ENCODE assay signal across 24 mouse cellular contexts in genomic region chr7:100651011-100651410, GRCm38 (mm10). TPM values are rescaled to one million over a fixed set of nuclear protein-coding genes. Genes with fewer than 3 reads are reported as not detected.
A peak's percentile ranks its signal among the peaks of the same experiment; 100 is the strongest.
DNase-seq lines count a peak whose midpoint lies in the region; ATAC-seq and TF ChIP-seq lines count a peak whose summit lies in the region.
"Had no signal": no experiment of that assay in that cellular context is flagged by ENCODE, and none has a peak within 500 bp of the region (broad histone marks: within the 10 kb centered on the region; RNA-seq: fewer than 3 reads in every experiment).

No protein-coding gene starts in this region.

- 0 out of 2 replicates have a peak, but pooled peaks cover 9% of the 10 kb centered on the region for H3K4me1 ChIP-seq in kidney, embryonic 15.5 days
- H3K4me1 ChIP-seq in kidney, adult 2 months (ENCODE audit: control insufficient read depth, insufficient read depth, low read length), result no peaks in the 10 kb centered on the region
- H3K4me1 ChIP-seq in MEL (ENCODE audit: control insufficient read depth in 1 of 2, insufficient read depth in 2 of 2, low read length in 2 of 2), result no peaks in the 10 kb centered on the region
- H3K4me1 ChIP-seq in limb, embryonic 11.5 days (ENCODE audit: control insufficient read depth, insufficient read depth, low read length), result no peaks in the 10 kb centered on the region
- H3K4me1 ChIP-seq: embryonic facial prominence, embryonic 15.5 days; stomach, embryonic 15.5 days had no signal

- TF ChIP-seq POLR2A in kidney, adult 2 months (IDR thresholded peaks at IDR 0.05; ENCODE audit: low read depth, low read length), result no peak
- no peak for TF ChIP-seq POLR2A in MEL (IDR thresholded peaks at IDR 0.05; ENCODE audit: control insufficient read depth in 1 of 2, insufficient read depth in 1 of 2, low read depth in 1 of 2, low read length in 2 of 2, poor library complexity in 1 of 2)

- no peaks in the 10 kb centered on the region for H3K27me3 ChIP-seq in kidney, embryonic 15.5 days
- H3K27me3 ChIP-seq in kidney, adult 2 months (replicated peaks; ENCODE audit: control insufficient read depth, insufficient read depth, low read length), result no peaks in the 10 kb centered on the region
- H3K27me3 ChIP-seq in MEL (ENCODE audit: control insufficient read depth in 1 of 2, insufficient read depth in 2 of 2, low read length in 2 of 2), result no peaks in the 10 kb centered on the region
- no peaks in the 10 kb centered on the region for H3K27me3 ChIP-seq in limb, embryonic 11.5 days (ENCODE audit: control insufficient read depth, insufficient read depth, low read length)
- H3K27me3 ChIP-seq: embryonic facial prominence, embryonic 15.5 days; forebrain, embryonic 15.5 days; limb, embryonic 15.5 days; stomach, embryonic 15.5 days had no signal

- intact Hi-C loops in gastrocnemius, adult 2 months (cut with DNase I), result no loop called here

- no peak for DNase-seq in gastrocnemius, adult 2 months
- no peak for DNase-seq in gastrocnemius, postnatal 10 days
- DNase-seq in kidney, adult 2 months, result no peak
- peak; percentile 32 for DNase-seq in MEL (ENCODE audit: low read depth, low spot score)
- DNase-seq in limb, embryonic 11.5 days (ENCODE audit: low spot score), result peak; percentile 19
- no peak for DNase-seq in frontal cortex, postnatal 10 days (ENCODE audit: low spot score in 2 of 2)
- DNase-seq in kidney, postnatal 14 days, result no peak
- DNase-seq: cerebellum, adult 11-12 months; cerebellum, postnatal 14 days; embryo, embryonic 11 days; kidney, postnatal 4 days; lung, adult 2 months; lung, postnatal 36 days; thymus, adult 18-20 months; thymus, postnatal 36 days had no signal

- peak overlapping the region; percentile 35; the same call in 1 of the 2 replicates for H3K27ac ChIP-seq in gastrocnemius, adult 2 months
- H3K27ac ChIP-seq in kidney, embryonic 15.5 days, result no peak overlapping the region
- no peak overlapping the region for H3K27ac ChIP-seq in kidney, adult 2 months (ENCODE audit: insufficient read depth, low read depth, low read length)
- H3K27ac ChIP-seq in MEL (ENCODE audit: control insufficient read depth, low read depth, low read length), result no peak overlapping the region
- no peak overlapping the region for H3K27ac ChIP-seq in limb, embryonic 11.5 days (replicated peaks; ENCODE audit: low read depth, low read length)
- H3K27ac ChIP-seq: embryonic facial prominence, embryonic 15.5 days; forebrain, embryonic 15.5 days; heart, embryonic 10.5 days; limb, embryonic 15.5 days; stomach, embryonic 15.5 days had no signal

- H3K36me3 ChIP-seq in kidney, embryonic 15.5 days, result no peaks in the 10 kb centered on the region; the same call in 1 of the 2 replicates
- H3K36me3 ChIP-seq in kidney, adult 2 months (ENCODE audit: control insufficient read depth, insufficient read depth, low read length), result no peaks in the 10 kb centered on the region
- H3K36me3 ChIP-seq in MEL (ENCODE audit: control insufficient read depth in 1 of 2, insufficient read depth in 2 of 2, low read length in 2 of 2), result no peaks in the 10 kb centered on the region
- no peaks in the 10 kb centered on the region for H3K36me3 ChIP-seq in limb, embryonic 11.5 days (ENCODE audit: control insufficient read depth, insufficient read depth, low read length)
- H3K36me3 ChIP-seq: embryonic facial prominence, embryonic 15.5 days; forebrain, embryonic 15.5 days; heart, embryonic 10.5 days; stomach, embryonic 15.5 days had no signal

- no peak for TF ChIP-seq CTCF in gastrocnemius, adult 2 months (IDR thresholded peaks at IDR 0.05)
- no peak for TF ChIP-seq CTCF in kidney, adult 2 months (conservative IDR thresholded peaks at IDR 0.05; ENCODE audit: insufficient read depth, insufficient read length, low read depth, low read length)
- TF ChIP-seq CTCF in MEL (IDR thresholded peaks at IDR 0.05 in 2 of 3, conservative IDR thresholded peaks at IDR 0.05 in 1 of 3; ENCODE audit: control insufficient read depth in 1 of 3, insufficient read depth in 1 of 3, low read depth in 2 of 3, low read length in 3 of 3, poor library complexity in 1 of 3, severe bottlenecking in 1 of 3), result no peak

- no peak overlapping the region for H3K4me2 ChIP-seq in kidney, embryonic 15.5 days
- H3K4me2 ChIP-seq in limb, embryonic 11.5 days (ENCODE audit: low read depth, severe bottlenecking), result no peak overlapping the region
- H3K4me2 ChIP-seq: embryonic facial prominence, embryonic 15.5 days; forebrain, embryonic 15.5 days; limb, embryonic 15.5 days; stomach, embryonic 15.5 days had no signal

- WGBS in kidney, embryonic 15.5 days, result 61% methylated on average over 4 of the region's 4 CpGs
- 57% methylated on average over 4 of the region's 4 CpGs for WGBS in kidney, adult 2 months
- WGBS in limb, embryonic 11.5 days, result 73% methylated on average over 4 of the region's 4 CpGs

- H3K9me3 ChIP-seq in kidney, embryonic 15.5 days (replicated peaks), result no peaks in the 10 kb centered on the region
- no peaks in the 10 kb centered on the region for H3K9me3 ChIP-seq in MEL (replicated peaks; ENCODE audit: insufficient read depth, low read length)
- H3K9me3 ChIP-seq in limb, embryonic 11.5 days (ENCODE audit: control insufficient read depth, low read length), result no peaks in the 10 kb centered on the region
- H3K9me3 ChIP-seq: embryonic facial prominence, embryonic 15.5 days; forebrain, embryonic 15.5 days; heart, embryonic 10.5 days; limb, embryonic 15.5 days; stomach, embryonic 15.5 days had no signal

- TF ChIP-seq RAD21 in MEL (IDR thresholded peaks at IDR 0.05; ENCODE audit: low read depth, low read length), result no peak

- TF ChIP-seq EP300 in MEL (IDR thresholded peaks at IDR 0.05; ENCODE audit: low read depth in 1 of 2, low read length in 2 of 2), result no peak

- no peak overlapping the region for H3K9ac ChIP-seq in kidney, embryonic 15.5 days
- H3K9ac ChIP-seq in MEL (ENCODE audit: control insufficient read depth, low read depth, low read length, poor library complexity, severe bottlenecking), result no peak overlapping the region
- H3K9ac ChIP-seq in limb, embryonic 11.5 days (ENCODE audit: low read length), result no peak overlapping the region
- H3K9ac ChIP-seq: embryonic facial prominence, embryonic 15.5 days; forebrain, embryonic 15.5 days; limb, embryonic 15.5 days; stomach, embryonic 15.5 days had no signal

- no peaks in the 10 kb centered on the region for H3K79me2 ChIP-seq in MEL (ENCODE audit: control insufficient read depth, insufficient read depth, low read length, poor library complexity)

- no peak overlapping the region for H3K4me3 ChIP-seq in gastrocnemius, adult 2 months
- no peak overlapping the region for H3K4me3 ChIP-seq in kidney, embryonic 15.5 days (replicated peaks)
- H3K4me3 ChIP-seq in kidney, adult 2 months (ENCODE audit: insufficient read depth, low read depth, low read length), result no peak overlapping the region
- no peak overlapping the region for H3K4me3 ChIP-seq in MEL (ENCODE audit: control insufficient read depth in 1 of 2, insufficient read depth in 1 of 2, low read depth in 2 of 2, low read length in 2 of 2)
- H3K4me3 ChIP-seq in limb, embryonic 11.5 days (ENCODE audit: low read depth, low read length), result no peak overlapping the region
- H3K4me3 ChIP-seq: embryonic facial prominence, embryonic 15.5 days; forebrain, embryonic 15.5 days; heart, embryonic 10.5 days; limb, embryonic 15.5 days; myocyte; stomach, embryonic 15.5 days had no signal

- ATAC-seq in kidney, embryonic 15.5 days (replicated peaks; ENCODE audit: low FRiP score), result 0 out of 2 replicates have a peak, but pooled peaks have one; percentile 2
- ATAC-seq in limb, embryonic 11.5 days (ENCODE audit: insufficient number of reproducible peaks, low FRiP score, low TSS enrichment, low read depth), result no peak
- ATAC-seq: CD4-positive, CD25-positive, alpha-beta regulatory T cell, adult 4 months; forebrain, embryonic 15.5 days; midbrain, embryonic 16.5 days had no signal

TF ChIP-seq in MEL, 35 proteins besides CTCF, POLR2A, EP300 and RAD21 (continues in another document):
- no peak for TF ChIP-seq GATA1 (IDR thresholded peaks at IDR 0.05; ENCODE audit: low read depth, low read length)

RNA-seq across cellular contexts. Expression of gene Plekhb1, which starts 11.2 kb away (rescaled TPM):
- total RNA-seq in gastrocnemius, adult 2 months (2021), result 10 to 100 TPM; 29.7 to 48.8 TPM
- 10 to 100 TPM; 19.6 to 25.2 TPM for total RNA-seq in gastrocnemius, postnatal 10 days (2021)
- 3.5 and 4.4 TPM in 2 replicates for polyA plus RNA-seq in kidney, embryonic 15.5 days (2015; fragmentation: Nextera tagmentation; extraction: Ambion mirVana)
- 37.3 and 44.9 TPM in 2 replicates for polyA plus RNA-seq in kidney, adult 2 months (2012; rRNA removed)
- 0.07 and 0.12 TPM in 2 replicates for total RNA-seq in MEL (2012; rRNA removed)
- polyA plus RNA-seq in MEL (2012; ENCODE audit: insufficient read depth in 1 of 2, insufficient read length in 2 of 2, low read depth in 1 of 2, low replicate concordance in 2 of 2, missing spikeins in 1 of 2), result under 1 TPM in 1 of 2 experiments, not detected in 1; 0.40 TPM
- polyA plus RNA-seq in limb, embryonic 11.5 days (2014; fragmentation: Nextera tagmentation; extraction: Ambion mirVana), result 1.3 and 1.6 TPM in 2 replicates

RNA-seq across cellular contexts. Expression of gene Mrpl48, which starts 42.9 kb away (rescaled TPM):
- total RNA-seq in gastrocnemius, adult 2 months (2021), result 10 to 100 TPM; 55.0 to 60.2 TPM
- total RNA-seq in gastrocnemius, postnatal 10 days (2021), result 10 to 100 TPM; 79.2 to 87.0 TPM
- 81.2 and 92.4 TPM in 2 replicates for polyA plus RNA-seq in kidney, embryonic 15.5 days (2015; fragmentation: Nextera tagmentation; extraction: Ambion mirVana)
- 21.0 and 27.5 TPM in 2 replicates for polyA plus RNA-seq in kidney, adult 2 months (2012; rRNA removed)
- 39.5 and 45.5 TPM in 2 replicates for total RNA-seq in MEL (2012; rRNA removed)
- 10 to 100 TPM in 1 of 2 experiments, not detected in 1; 67.3 TPM for polyA plus RNA-seq in MEL (2012; ENCODE audit: insufficient read depth in 1 of 2, insufficient read length in 2 of 2, low read depth in 1 of 2, low replicate concordance in 2 of 2, missing spikeins in 1 of 2)
- 56.8 and 66.9 TPM in 2 replicates for polyA plus RNA-seq in limb, embryonic 11.5 days (2014; fragmentation: Nextera tagmentation; extraction: Ambion mirVana)

RNA-seq across cellular contexts. Expression of gene Rab6a, which starts 43.8 kb away (rescaled TPM):
- total RNA-seq in gastrocnemius, adult 2 months (2021), result 10 to 100 TPM; 64.9 to 67.6 TPM
- 10 to 100 TPM; 74.9 to 75.2 TPM for total RNA-seq in gastrocnemius, postnatal 10 days (2021)
- polyA plus RNA-seq in kidney, embryonic 15.5 days (2015; fragmentation: Nextera tagmentation; extraction: Ambion mirVana), result 102 and 105 TPM in 2 replicates
- 21.1 and 21.4 TPM in 2 replicates for polyA plus RNA-seq in kidney, adult 2 months (2012; rRNA removed)
- total RNA-seq in MEL (2012; rRNA removed), result 43.2 and 45.1 TPM in 2 replicates
- 10 to 100 TPM; 58.4 to 92.8 TPM for polyA plus RNA-seq in MEL (2012; ENCODE audit: insufficient read depth in 1 of 2, insufficient read length in 2 of 2, low read depth in 1 of 2, low replicate concordance in 2 of 2, missing spikeins in 1 of 2)
- 128 TPM in 2 replicates for polyA plus RNA-seq in limb, embryonic 11.5 days (2014; fragmentation: Nextera tagmentation; extraction: Ambion mirVana)

RNA-seq across cellular contexts. Expression of gene Fam168a, which starts 55.4 kb away (rescaled TPM):
- 10 to 100 TPM; 43.6 to 44.3 TPM for total RNA-seq in gastrocnemius, adult 2 months (2021)
- 10 to 100 TPM; 51.6 to 55.3 TPM for total RNA-seq in gastrocnemius, postnatal 10 days (2021)
- polyA plus RNA-seq in kidney, embryonic 15.5 days (2015; fragmentation: Nextera tagmentation; extraction: Ambion mirVana), result 38.4 and 46.1 TPM in 2 replicates
- polyA plus RNA-seq in kidney, adult 2 months (2012; rRNA removed), result 47.1 and 65.7 TPM in 2 replicates
- 3.1 and 3.2 TPM in 2 replicates for total RNA-seq in MEL (2012; rRNA removed)
- polyA plus RNA-seq in MEL (2012; ENCODE audit: insufficient read depth in 1 of 2, insufficient read length in 2 of 2, low read depth in 1 of 2, low replicate concordance in 2 of 2, missing spikeins in 1 of 2), result 10 to 100 TPM in 1 of 2 experiments, not detected in 1; 19.2 TPM
- 46.2 and 49.7 TPM in 2 replicates for polyA plus RNA-seq in limb, embryonic 11.5 days (2014; fragmentation: Nextera tagmentation; extraction: Ambion mirVana)

Comparison
In these comparisons a context has a peak if more than half of its experiments do, and no peak if none do; other contexts are left out.
1. DNase-seq: peak in MEL (single experiment) and limb, embryonic 11.5 days (single experiment); none in gastrocnemius, adult 2 months (single experiment), gastrocnemius, postnatal 10 days (single experiment), kidney, adult 2 months (single experiment), frontal cortex, postnatal 10 days (0 of 2) and kidney, postnatal 14 days (single experiment).